Mouse (Mus musculus) limb, embryonic 15.5 days (tissue): ENCODE measurements around the gene Uggt2. TPM values are rescaled to one million over a fixed set of nuclear protein-coding genes. Genes with fewer than 3 reads are reported as not detected.
"Not testable (repeated sequence)": the region's sequence is repeated elsewhere in the genome, so short reads cannot be mapped to it uniquely, and the experiment has no call there.

Experiments
- ATAC-seq: fragments of 200-750 bp; cut with Nextera tagmentation; 2 replicates; pipeline ENCODE4 v1.8.0; 2017; ENCODE audit warnings: low read depth, moderate TSS enrichment; ENCODE audit not compliant: insufficient number of reproducible peaks, low FRiP score, low TSS enrichment
- H3K27ac ChIP-seq: fragments of 300-500 bp; sonication (generic); 2 replicates; pipeline ENCODE4 v1.5.1; 2015; ENCODE audit warnings: moderate library complexity, mild to moderate bottlenecking, inconsistent platforms
- H3K27me3 ChIP-seq: fragments of 300-500 bp; sonication (generic); 2 replicates; pipeline ENCODE4 v1.6.1; 2015; ENCODE audit warnings: inconsistent platforms
- H3K36me3 ChIP-seq: fragments of 300-500 bp; sonication (generic); 2 replicates; pipeline ENCODE4 v1.6.1; 2015; ENCODE audit warnings: inconsistent platforms
- H3K4me1 ChIP-seq: fragments of 300-500 bp; sonication (generic); 2 replicates; pipeline ENCODE4 v1.6.1; 2015; ENCODE audit warnings: inconsistent platforms
- H3K4me2 ChIP-seq: fragments of 300-500 bp; sonication (generic); 2 replicates; pipeline ENCODE4 v1.6.1; 2015; ENCODE audit warnings: mild to moderate bottlenecking, inconsistent platforms
- H3K4me3 ChIP-seq: fragments of 300-500 bp; sonication (generic); 2 replicates; pipeline ENCODE4 v1.5.1; 2015; ENCODE audit warnings: mild to moderate bottlenecking, inconsistent platforms
- H3K9ac ChIP-seq: fragments of 300-500 bp; sonication (generic); 2 replicates; pipeline ENCODE4 v1.6.1; 2015; ENCODE audit warnings: inconsistent platforms
- H3K9me3 ChIP-seq: fragments of 300-500 bp; sonication (generic); 2 replicates; pipeline ENCODE4 v1.6.1; 2016; ENCODE audit warnings: inconsistent platforms
- WGBS: fragments of 180-500 bp; shearing (Covaris S2); methylation state at CpG from one replicate; pipeline ENCODE4 v1.1.7; 2015; 5-methylcytosine and 5-hydroxymethylcytosine counted together
- polyA plus RNA-seq: library from polyadenylated mRNA; unstranded; fragments of >200 nt; fragmentation: Nextera tagmentation; extraction: Ambion mirVana; gene quantifications from 2 replicates; pipeline ENCODE4 v1.2.1, GENCODE M21; 2015

Gene Uggt2
- polyA plus RNA-seq, 1 experiment from 2014 or later: 10.9 TPM

GRCm38 (mm10) chr14:118995226-118995925 is 103.9 kb downstream of the Uggt2 start:
- H3K4me2 ChIP-seq: no peak overlapping the region
- H3K4me3 ChIP-seq: no peak overlapping the region
- no peak overlapping the region for H3K9ac ChIP-seq
- H3K36me3 ChIP-seq: peaks cover 45% of the 10 kb centered on the region
- ATAC-seq: no peak
- no peaks in the 10 kb centered on the region for H3K4me1 ChIP-seq
- no peaks in the 10 kb centered on the region for H3K9me3 ChIP-seq
- no peaks in the 10 kb centered on the region for H3K27me3 ChIP-seq
- WGBS: 87% methylated on average over 9 of the region's 9 CpGs
- H3K27ac ChIP-seq: no peak overlapping the region

- no peak overlapping the region for H3K9ac ChIP-seq
- H3K4me1 ChIP-seq: no peaks in the 10 kb centered on the region
- no peak overlapping the region for H3K4me3 ChIP-seq
- no peak for ATAC-seq
- no peak overlapping the region for H3K27ac ChIP-seq
- 59% methylated on average over 13 of the region's 13 CpGs for WGBS
- peaks cover 33% of the 10 kb centered on the region for H3K36me3 ChIP-seq
- no peaks in the 10 kb centered on the region for H3K9me3 ChIP-seq
- H3K4me2 ChIP-seq: no peak overlapping the region
- H3K27me3 ChIP-seq: no peaks in the 10 kb centered on the region
Observed at GRCm38 (mm10) chr14:118987523-118988496, 111.4 kb downstream of the Uggt2 start.

GRCm38 (mm10) chr14:118986653-118987522 is 112.3 kb downstream of the Uggt2 start:
- Histone ChIP-seq H3K4me3 (no peak overlapping the region), H3K36me3 (peaks cover 29% of the 10 kb centered on the region), H3K27ac (no peak overlapping the region), H3K4me2 (no peak overlapping the region), H3K9me3 (no peaks in the 10 kb centered on the region), H3K9ac (no peak overlapping the region), H3K27me3 (no peaks in the 10 kb centered on the region), H3K4me1 (no peaks in the 10 kb centered on the region)
- ATAC-seq: no peak
- 39% methylated on average over 16 of the region's 16 CpGs for WGBS

GRCm38 (mm10) chr14:118984161-118984560 is 115.1 kb downstream of the Uggt2 start:
- no peaks in the 10 kb centered on the region for H3K4me1 ChIP-seq
- no peak overlapping the region for H3K4me3 ChIP-seq
- no peaks in the 10 kb centered on the region for H3K27me3 ChIP-seq
- no peaks in the 10 kb centered on the region for H3K9me3 ChIP-seq
- peaks cover 47% of the 10 kb centered on the region for H3K36me3 ChIP-seq
- no peak overlapping the region for H3K4me2 ChIP-seq
- ATAC-seq: no peak
- H3K27ac ChIP-seq: no peak overlapping the region
- H3K9ac ChIP-seq: no peak overlapping the region
- 88% methylated on average over 4 of the region's 4 CpGs for WGBS

- no peaks in the 10 kb centered on the region for H3K27me3 ChIP-seq
- peaks cover 51% of the 10 kb centered on the region for H3K36me3 ChIP-seq
- H3K4me2 ChIP-seq: no peak overlapping the region
- ATAC-seq: no peak
- H3K4me1 ChIP-seq: no peaks in the 10 kb centered on the region
- no peak overlapping the region for H3K4me3 ChIP-seq
- H3K27ac ChIP-seq: no peak overlapping the region
- H3K9ac ChIP-seq: no peak overlapping the region
- no peaks in the 10 kb centered on the region for H3K9me3 ChIP-seq
Observed at GRCm38 (mm10) chr14:118983396-118983795, 115.8 kb downstream of the Uggt2 start.

- not testable (repeated sequence) for H3K4me1 ChIP-seq, H3K9me3 ChIP-seq, H3K4me2 ChIP-seq, ATAC-seq, H3K4me3 ChIP-seq, H3K27me3 ChIP-seq, H3K27ac ChIP-seq, H3K9ac ChIP-seq
- peaks cover 57% of the 10 kb centered on the region for H3K36me3 ChIP-seq
- 61% methylated on average over 8 of the region's 11 CpGs for WGBS
Observed at GRCm38 (mm10) chr14:118982429-118983045, 116.7 kb downstream of the Uggt2 start.

- not testable (repeated sequence) for H3K27ac ChIP-seq, H3K4me3 ChIP-seq, H3K9me3 ChIP-seq, H3K9ac ChIP-seq, H3K27me3 ChIP-seq, H3K4me2 ChIP-seq, H3K4me1 ChIP-seq, ATAC-seq
- peaks cover 63% of the 10 kb centered on the region for H3K36me3 ChIP-seq
- WGBS: 73% methylated on average over 4 of the region's 6 CpGs
Observed at GRCm38 (mm10) chr14:118981711-118982428, 117.4 kb downstream of the Uggt2 start.

- Histone ChIP-seq H3K4me1 (no peaks in the 10 kb centered on the region), H3K9me3 (no peaks in the 10 kb centered on the region), H3K27me3 (no peaks in the 10 kb centered on the region), H3K4me3 (no peak overlapping the region), H3K36me3 (peaks cover 71% of the 10 kb centered on the region), H3K27ac (no peak overlapping the region), H3K9ac (no peak overlapping the region), H3K4me2 (no peak overlapping the region)
- 87% methylated on average over 8 of the region's 8 CpGs for WGBS
- no peak for ATAC-seq
Observed at GRCm38 (mm10) chr14:118980890-118981289, 118.3 kb downstream of the Uggt2 start.

- no peaks in the 10 kb centered on the region for H3K9me3 ChIP-seq
- no peak overlapping the region for H3K27ac ChIP-seq
- no peak overlapping the region for H3K9ac ChIP-seq
- WGBS: 81% methylated on average over 5 of the region's 5 CpGs
- ATAC-seq: no peak
- H3K36me3 ChIP-seq: peaks cover 72% of the 10 kb centered on the region
- H3K27me3 ChIP-seq: no peaks in the 10 kb centered on the region
- H3K4me3 ChIP-seq: no peak overlapping the region
- H3K4me2 ChIP-seq: no peak overlapping the region
- no peaks in the 10 kb centered on the region for H3K4me1 ChIP-seq
Observed at GRCm38 (mm10) chr14:118980358-118980757, 118.9 kb downstream of the Uggt2 start.

- H3K4me2 ChIP-seq: no peak overlapping the region
- no peak overlapping the region for H3K9ac ChIP-seq
- WGBS: 84% methylated on average over 7 of the region's 7 CpGs
- H3K27me3 ChIP-seq: no peaks in the 10 kb centered on the region
- no peak overlapping the region for H3K27ac ChIP-seq
- no peak for ATAC-seq
- no peaks in the 10 kb centered on the region for H3K4me1 ChIP-seq
- H3K36me3 ChIP-seq: peaks cover 72% of the 10 kb centered on the region
- no peak overlapping the region for H3K4me3 ChIP-seq
- no peaks in the 10 kb centered on the region for H3K9me3 ChIP-seq
Observed at GRCm38 (mm10) chr14:118979571-118980325, 119.5 kb downstream of the Uggt2 start.
